Mouse (Mus musculus) liver, adult 2 months (tissue): ENCODE data around the gene Scgn. TPM values are rescaled to one million over a fixed set of nuclear protein-coding genes. Genes with fewer than 3 reads are reported as not detected.

Source experiments
- DNase-seq: peaks from one replicate; pipeline ENCODE4 v3.0.0-alpha.2; 2011; ENCODE audit warnings: low read depth, low spot score; ENCODE audit errors: extremely low read depth
- H3K27ac ChIP-seq: fragments of 200-500 bp; replicated peaks from 2 replicates; pipeline ENCODE4 v1.5.1; 2012; ENCODE audit warnings: low read depth, mild to moderate bottlenecking, control low read depth, inconsistent platforms, low read length; ENCODE audit not compliant: insufficient read depth
- H3K27me3 ChIP-seq: fragments of 200-500 bp; 2 replicates; pipeline ENCODE4 v1.6.1; 2012; ENCODE audit warnings: mild to moderate bottlenecking, moderate library complexity, low read length, inconsistent platforms; ENCODE audit not compliant: control insufficient read depth, insufficient read depth
- H3K36me3 ChIP-seq: fragments of 200-500 bp; 2 replicates; pipeline ENCODE4 v1.6.1; 2012; ENCODE audit warnings: low read length, inconsistent platforms; ENCODE audit not compliant: control insufficient read depth, insufficient read depth
- H3K4me1 ChIP-seq: fragments of 200-500 bp; 2 replicates; pipeline ENCODE4 v1.6.1; 2011; ENCODE audit warnings: low read length; ENCODE audit not compliant: control insufficient read depth, insufficient read depth
- H3K4me3 ChIP-seq: fragments of 200-500 bp; 2 replicates; pipeline ENCODE4 v1.5.1; 2011; ENCODE audit warnings: low read depth, mild to moderate bottlenecking, control low read depth, low read length, moderate library complexity; ENCODE audit not compliant: insufficient read depth
- H3K79me2 ChIP-seq: fragments of 200-500 bp; 2 replicates; pipeline ENCODE4 v1.6.1; 2012; ENCODE audit warnings: inconsistent platforms, mild to moderate bottlenecking, low read length, moderate library complexity; ENCODE audit not compliant: control insufficient read depth, insufficient read depth
- H3K9ac ChIP-seq: fragments of 200-500 bp; 2 replicates; pipeline ENCODE4 v1.6.1; 2012; ENCODE audit warnings: low read depth, mild to moderate bottlenecking, control low read depth, inconsistent platforms, low read length
- CTCF ChIP-seq: fragments of 200-500 bp; IDR thresholded peaks from 2 replicates; pipeline ENCODE4 v1.5.1; 2011; ENCODE audit warnings: low read depth, low read length, control low read depth
- POLR2A ChIP-seq: fragments of 200-500 bp; IDR thresholded peaks from 2 replicates; pipeline ENCODE4 v1.6.1; 2011; ENCODE audit warnings: low read length, control low read depth; ENCODE audit not compliant: insufficient read depth; ENCODE audit errors: extremely low read depth
- WGBS: fragments of 180-500 bp; shearing (Covaris S2); methylation state at CpG from one replicate; pipeline ENCODE4 v1.1.7; 2018; 5-methylcytosine and 5-hydroxymethylcytosine counted together
- polyA plus RNA-seq: library from polyadenylated mRNA; depleted of rRNA; stranded (reverse); fragments of >200 nt; gene quantifications from 2 replicates; pipeline ENCODE4 v1.2.3, GENCODE M21; 2012; rRNA removed
- total RNA-seq: library from RNA; depleted of rRNA; stranded (reverse); fragments of >200 nt; gene quantifications from 2 replicates; pipeline ENCODE4 v1.2.3, GENCODE M21; 2014; rRNA removed

Scgn gene
- total and polyA plus RNA-seq, 2 experiments, result not detected

GRCm38 (mm10) chr13:23906906-23907305, 84.1 kb downstream of the Scgn start:
- no peaks in the 10 kb centered on the region for H3K79me2 ChIP-seq
- no peaks in the 10 kb centered on the region for H3K27me3 ChIP-seq
- no peak for TF ChIP-seq CTCF
- no peak for TF ChIP-seq POLR2A
- H3K36me3 ChIP-seq, result peaks cover 41% of the 10 kb centered on the region
- peaks cover 14% of the 10 kb centered on the region for H3K4me1 ChIP-seq
- H3K4me3 ChIP-seq, result no peak overlapping the region
- no peak overlapping the region for H3K9ac ChIP-seq
- DNase-seq, result no peak
- H3K27ac ChIP-seq, result no peak overlapping the region
- WGBS, result 98% methylated on average over 5 of the region's 5 CpGs

Other genes with a start within 250 kb of the Scgn start
- gene Hist1h3c, start 245.6 kb downstream of the Scgn start, total RNA-seq, result 8.0 and 24.1 TPM in 2 replicates
- 0.20 and 0.27 TPM in 2 replicates for gene Hist1h3c, start 245.6 kb downstream of the Scgn start, polyA plus RNA-seq
- gene Hist1h2bb, start 244.5 kb downstream of the Scgn start, total RNA-seq, result 41.9 and 75.6 TPM in 2 replicates
- 0.41 and 0.55 TPM in 2 replicates for gene Hist1h2bb, start 244.5 kb downstream of the Scgn start, polyA plus RNA-seq
- 19.4 and 55.8 TPM in 2 replicates for gene Hist1h2ab, start 240.1 kb downstream of the Scgn start, total RNA-seq
- gene Hist1h2ab, start 240.1 kb downstream of the Scgn start, polyA plus RNA-seq, result 0.45 and 1.0 TPM in 2 replicates
- 15.2 and 31.1 TPM in 2 replicates for gene Hist1h3b, start 238.9 kb downstream of the Scgn start, total RNA-seq
- gene Hist1h3b, start 238.9 kb downstream of the Scgn start, polyA plus RNA-seq, result 0.23 and 0.58 TPM in 2 replicates
- gene Hist1h4b, start 234.2 kb downstream of the Scgn start, total RNA-seq, result 62.4 and 63.4 TPM in 2 replicates
- 1.2 TPM in 1 of 2 replicates, not detected in the other for gene Hist1h4b, start 234.2 kb downstream of the Scgn start, polyA plus RNA-seq
- gene Hist1h4a, start 230.0 kb downstream of the Scgn start, total RNA-seq, result 21.0 and 54.0 TPM in 2 replicates
- gene Hist1h4a, start 230.0 kb downstream of the Scgn start, polyA plus RNA-seq, result 0.76 TPM in 1 of 2 replicates, not detected in the other
- gene Hist1h3a, start 228.8 kb downstream of the Scgn start, total RNA-seq, result 18.3 and 43.5 TPM in 2 replicates
- 2.0 TPM in 2 replicates for gene Hist1h3a, start 228.8 kb downstream of the Scgn start, polyA plus RNA-seq
- gene Hist1h1a, start 227.5 kb downstream of the Scgn start, total RNA-seq, result 5.6 and 6.2 TPM in 2 replicates
- 0.12 TPM in 1 of 2 replicates, not detected in the other for gene Hist1h1a, start 227.5 kb downstream of the Scgn start, polyA plus RNA-seq
- not detected in 2 replicates for gene Trim38, start 221.3 kb downstream of the Scgn start, total RNA-seq
- gene Trim38, start 221.3 kb downstream of the Scgn start, polyA plus RNA-seq, result not detected in 2 replicates
- 175 and 208 TPM in 2 replicates for gene Slc17a2, start 184.2 kb downstream of the Scgn start, total RNA-seq
- 144 and 189 TPM in 2 replicates for gene Slc17a2, start 184.2 kb downstream of the Scgn start, polyA plus RNA-seq
- 32.8 and 38.1 TPM in 2 replicates for gene Slc17a3, start 151.8 kb downstream of the Scgn start, total RNA-seq
- 34.5 and 39.7 TPM in 2 replicates for gene Slc17a3, start 151.8 kb downstream of the Scgn start, polyA plus RNA-seq
- 13.3 and 20.1 TPM in 2 replicates for gene Slc17a1, start 123.5 kb downstream of the Scgn start, total RNA-seq
- gene Slc17a1, start 123.5 kb downstream of the Scgn start, polyA plus RNA-seq, result 12.9 and 14.5 TPM in 2 replicates
- 22.4 and 27.4 TPM in 2 replicates for gene Slc17a4, start 76.2 kb downstream of the Scgn start, total RNA-seq
- 52.0 and 60.3 TPM in 2 replicates for gene Slc17a4, start 76.2 kb downstream of the Scgn start, polyA plus RNA-seq
- not detected in 2 replicates for gene Hist1h2ba, start 57.1 kb downstream of the Scgn start, total RNA-seq
- not detected in 2 replicates for gene Hist1h2ba, start 57.1 kb downstream of the Scgn start, polyA plus RNA-seq
- not detected in 2 replicates for gene Hist1h2aa, start 56.8 kb downstream of the Scgn start, total RNA-seq
- not detected in 2 replicates for gene Hist1h2aa, start 56.8 kb downstream of the Scgn start, polyA plus RNA-seq